Mouse (Mus musculus) brain, embryonic 14.5 days (tissue): ENCODE data around the gene Gm12216. TPM values are rescaled to one million over a fixed set of nuclear protein-coding genes. Genes with fewer than 3 reads are reported as not detected.

Experiments
- DNase-seq: peaks from one replicate; pipeline ENCODE4 v3.0.0-alpha.2; 2011; ENCODE audit warnings: low read depth
- CTCF ChIP-seq: fragments of 200-500 bp; IDR thresholded peaks from 2 replicates; pipeline ENCODE4 v1.5.1; 2012; ENCODE audit warnings: inconsistent platforms, mild to moderate bottlenecking, moderate library complexity, borderline replicate concordance; ENCODE audit not compliant: insufficient read depth, insufficient read length; ENCODE audit errors: extremely low read depth
- POLR2A ChIP-seq: fragments of 200-500 bp; IDR thresholded peaks from 2 replicates; pipeline ENCODE4 v1.6.1; 2012; ENCODE audit warnings: mild to moderate bottlenecking, inconsistent platforms, borderline replicate concordance; ENCODE audit not compliant: poor library complexity, insufficient read depth, insufficient read length, severe bottlenecking; ENCODE audit errors: extremely low read depth
- polyA plus RNA-seq: library from polyadenylated mRNA; depleted of rRNA; stranded (reverse); fragments of >200 nt; gene quantifications from 2 replicates; pipeline ENCODE4 v1.2.3, GENCODE M21; 2012

Gene Gm12216
- polyA plus RNA-seq, 1 experiment: 0.11 TPM

DNA sequence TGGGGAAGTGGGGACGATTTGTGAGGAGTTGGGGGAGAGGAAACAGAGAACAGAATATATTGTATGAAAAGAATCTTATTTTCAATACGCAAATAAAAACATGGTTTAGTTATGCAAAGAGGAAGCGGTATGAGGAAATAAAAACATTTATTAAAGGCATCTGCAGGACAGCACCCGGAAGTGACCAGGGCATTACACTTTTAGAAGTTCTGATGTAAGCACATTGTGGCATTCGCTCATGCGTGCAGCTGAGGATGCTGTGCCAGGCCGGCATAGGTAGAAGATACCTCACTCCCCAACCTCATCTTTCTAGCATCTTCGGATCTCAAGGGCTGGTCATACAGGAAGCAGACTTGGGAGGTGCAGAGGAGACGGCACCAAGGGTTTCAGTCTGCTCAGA lies 75.8 kb downstream of the Gm12216 start:
- no peak for DNase-seq
- TF ChIP-seq POLR2A: no peak
- no peak for TF ChIP-seq CTCF

- no peak for DNase-seq
- no peak for TF ChIP-seq CTCF
- TF ChIP-seq POLR2A: no peak
Measured at GRCm38 (mm10) chr11:53781964-53782363, 77.1 kb downstream of the Gm12216 start.

GRCm38 (mm10) chr11:53781201-53781775 lies 77.8 kb downstream of the Gm12216 start:
- no peak for DNase-seq
- TF ChIP-seq POLR2A: no peak
- TF ChIP-seq CTCF: no peak

- TF ChIP-seq CTCF: no peak
- no peak for TF ChIP-seq POLR2A
- no peak for DNase-seq
Measured at GRCm38 (mm10) chr11:53780262-53780661, 78.8 kb downstream of the Gm12216 start.

GRCm38 (mm10) chr11:53779808-53780207 lies 79.2 kb downstream of the Gm12216 start:
- TF ChIP-seq POLR2A (no peak), CTCF (no peak)

GRCm38 (mm10) chr11:53778455-53778854 lies 80.6 kb downstream of the Gm12216 start:
- DNase-seq: no peak
- TF ChIP-seq POLR2A: no peak
- TF ChIP-seq CTCF: no peak

More at GRCm38 (mm10) chr11:53779808-53780207, 79.2 kb downstream of the Gm12216 start:
- no peak for DNase-seq

GRCm38 (mm10) chr11:53777736-53778135 lies 81.3 kb downstream of the Gm12216 start:
- TF ChIP-seq CTCF (no peak), POLR2A (no peak)
- DNase-seq: no peak

DNA sequence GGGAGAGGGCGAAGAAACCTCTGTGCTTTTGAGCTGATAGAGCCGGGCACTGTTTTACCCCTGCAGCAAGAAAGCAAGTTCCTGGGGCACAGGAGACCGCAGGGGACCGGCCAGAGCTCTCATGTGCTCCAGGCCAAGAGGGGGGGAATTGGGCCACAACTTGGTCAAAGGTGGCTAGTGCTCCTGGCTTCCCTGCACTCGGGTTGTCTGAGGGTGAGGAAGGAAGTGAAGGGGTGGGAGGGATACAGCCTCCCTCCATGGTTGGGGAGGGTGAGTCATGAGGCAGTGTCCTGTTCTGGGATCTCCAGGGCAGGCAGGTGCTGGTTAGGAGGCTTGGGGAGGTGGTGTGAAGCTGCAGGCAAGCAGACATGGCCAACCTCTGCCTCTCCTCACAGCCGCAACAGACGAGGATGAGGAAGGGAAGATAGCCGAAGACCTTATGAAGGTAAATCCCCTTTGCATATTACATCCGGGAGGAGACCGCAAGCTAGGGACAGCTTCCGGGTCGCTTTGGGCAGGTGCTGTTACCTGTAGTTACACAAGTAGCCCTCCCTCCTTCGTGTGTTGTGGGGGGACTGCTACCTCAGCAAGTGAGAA lies 84.3 kb downstream of the Gm12216 start:
- DNase-seq: no peak
- TF ChIP-seq POLR2A (no peak), CTCF (no peak)

GRCm38 (mm10) chr11:53773641-53774360 lies 85.3 kb downstream of the Gm12216 start:
- DNase-seq: no peak
- TF ChIP-seq POLR2A: no peak
- no peak for TF ChIP-seq CTCF

DNA sequence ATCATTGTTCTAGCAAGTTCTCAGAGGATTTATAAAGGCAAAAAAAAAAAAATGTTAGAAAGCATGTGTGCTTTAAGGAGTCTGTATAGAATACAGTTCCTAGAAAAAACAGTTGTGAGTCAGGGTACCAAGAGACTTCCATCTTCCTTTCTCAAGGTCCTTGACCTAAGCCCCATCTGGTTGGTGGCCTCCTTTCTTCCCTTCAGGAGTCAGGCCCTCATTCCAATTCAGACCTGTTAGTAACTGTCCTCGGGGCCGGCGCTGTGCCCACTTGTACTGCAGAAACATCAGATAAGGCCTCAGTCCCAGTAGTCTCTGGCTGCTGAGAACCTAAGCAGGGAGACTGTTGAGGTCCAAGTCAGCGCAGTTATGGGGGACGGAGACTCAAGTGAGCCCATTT lies 86.0 kb downstream of the Gm12216 start, which contains the start of gene Gm17334:
Gm17334 (minus strand) TSS at position 101 of the 400 bp plus-strand sequence.
- TF ChIP-seq CTCF: no peak
- TF ChIP-seq POLR2A: no peak
- no peak for DNase-seq

GRCm38 (mm10) chr11:53772536-53772935 lies 86.5 kb downstream of the Gm12216 start:
- no peak for TF ChIP-seq POLR2A
- TF ChIP-seq CTCF: no peak
- DNase-seq: no peak

GRCm38 (mm10) chr11:53771001-53771744 lies 87.9 kb downstream of the Gm12216 start:
- TF ChIP-seq CTCF (no peak), POLR2A (no peak)
- no peak for DNase-seq
